Mouse (Mus musculus) ES-E14 (cell line): ENCODE measurements around the gene Sh3pxd2a. TPM values are rescaled to one million over a fixed set of nuclear protein-coding genes. Genes with fewer than 3 reads are reported as not detected.
A peak's percentile ranks its signal among the peaks of the same experiment; 100 is the strongest.

Experiments used
- DNase-seq: peaks from one replicate; pipeline ENCODE4 v3.0.0-alpha.2; 2013; ENCODE audit warnings: low read depth, low spot score
- H3K27ac ChIP-seq: 2 replicates; pipeline ENCODE4 v1.5.1; 2012; ENCODE audit warnings: low read depth, mild to moderate bottlenecking, low read length, moderate library complexity, mixed read lengths; ENCODE audit not compliant: poor library complexity, insufficient read depth, severe bottlenecking
- H3K36me3 ChIP-seq: 2 replicates; pipeline ENCODE4 v1.6.1; 2012; ENCODE audit warnings: mild to moderate bottlenecking, low read length, moderate library complexity, mixed read lengths; ENCODE audit not compliant: control insufficient read depth, poor library complexity, insufficient read depth, severe bottlenecking
- H3K4me1 ChIP-seq, 2 experiments: fragments of 150-350 bp in 1 of 2; sonication (generic) in 1 of 2; 2 replicates each; pipeline ENCODE4 v1.6.1; 2012; ENCODE audit warnings: low read length in 2 of 2, mild to moderate bottlenecking in 1 of 2, mixed read lengths in 1 of 2; ENCODE audit not compliant: control insufficient read depth in 2 of 2, insufficient read depth in 2 of 2, poor library complexity in 1 of 2
- H3K4me3 ChIP-seq, 2 experiments: fragments of 150-350 bp in 1 of 2; sonication (generic) in 1 of 2; 2 replicates each; pipeline ENCODE4 v1.5.1; 2012; ENCODE audit warnings: low read length in 2 of 2, low read depth in 1 of 2, mild to moderate bottlenecking in 1 of 2, mixed read lengths in 1 of 2; ENCODE audit not compliant: insufficient read depth in 1 of 2, poor library complexity in 1 of 2, severe bottlenecking in 1 of 2
- H3K9ac ChIP-seq: 2 replicates; pipeline ENCODE4 v1.6.1; 2012; ENCODE audit warnings: low read depth, mild to moderate bottlenecking, low read length, mixed read lengths; ENCODE audit not compliant: poor library complexity, insufficient read depth, severe bottlenecking
- H3K9me3 ChIP-seq: fragments of 150-350 bp; sonication (generic); 2 replicates; pipeline ENCODE4 v1.6.1; 2012; ENCODE audit warnings: low read depth, mild to moderate bottlenecking, low read length; ENCODE audit not compliant: control insufficient read depth, insufficient read depth
- CHD2 ChIP-seq: IDR thresholded peaks from 2 replicates; pipeline ENCODE4 v1.6.1; 2014; ENCODE audit warnings: mild to moderate bottlenecking, low read depth, low read length, inconsistent platforms
- HCFC1 ChIP-seq: IDR thresholded peaks from 2 replicates; pipeline ENCODE4 v1.6.1; 2012; ENCODE audit warnings: low read length, inconsistent platforms, borderline replicate concordance; ENCODE audit not compliant: insufficient read depth
- MAFK ChIP-seq: IDR thresholded peaks from 2 replicates; pipeline ENCODE4 v1.6.1; 2014; ENCODE audit warnings: mild to moderate bottlenecking, low read depth, low read length, inconsistent platforms; ENCODE audit not compliant: insufficient read depth
- ZC3H11A ChIP-seq: IDR thresholded peaks from 2 replicates; pipeline ENCODE4 v1.6.1; 2012; ENCODE audit warnings: low read depth, mild to moderate bottlenecking, inconsistent platforms, low read length, borderline replicate concordance
- ZNF384 ChIP-seq: IDR thresholded peaks from 2 replicates; pipeline ENCODE4 v1.6.1; 2012; ENCODE audit warnings: low read depth, low read length, inconsistent platforms
- in situ Hi-C, 2 experiments: fragments of 600-800 bp; cut with MboI; formaldehyde crosslinking; loops; one replicate each; pipeline ENCODE4 v1.15.1; 2025; ENCODE audit warnings: low sequenced_read_pairs in 2 of 2, inconsistent platforms in 1 of 2; ENCODE audit not compliant: unreplicated experiment in 2 of 2
- total RNA-seq: library from RNA; depleted of rRNA; stranded (reverse); fragments of 300-350 nt; gene quantifications from 2 replicates; pipeline ENCODE4 v1.2.3, GENCODE M21; 2012

Sh3pxd2a gene
- total RNA-seq, 1 experiment: 13.0 TPM

- no peak for DNase-seq
- Histone ChIP-seq H3K4me1 (peaks cover 0 to 11% of the 10 kb centered on the region in 2 experiments; a peak in 1 of 4 replicates), H3K9ac (no peak overlapping the region), H3K9me3 (no peaks in the 10 kb centered on the region), H3K4me3 (no peak overlapping the region), H3K27ac (no peak overlapping the region), H3K36me3 (no peaks in the 10 kb centered on the region; the same call in 1 of the 2 replicates)
- TF ChIP-seq MAFK (no peak), CHD2 (no peak), HCFC1 (no peak), ZNF384 (no peak), ZC3H11A (no peak)
- in situ Hi-C loops: no loop called here
Observed at GRCm38 (mm10) chr19:47423632-47424031, 40.6 kb downstream of the Sh3pxd2a start.

DNA sequence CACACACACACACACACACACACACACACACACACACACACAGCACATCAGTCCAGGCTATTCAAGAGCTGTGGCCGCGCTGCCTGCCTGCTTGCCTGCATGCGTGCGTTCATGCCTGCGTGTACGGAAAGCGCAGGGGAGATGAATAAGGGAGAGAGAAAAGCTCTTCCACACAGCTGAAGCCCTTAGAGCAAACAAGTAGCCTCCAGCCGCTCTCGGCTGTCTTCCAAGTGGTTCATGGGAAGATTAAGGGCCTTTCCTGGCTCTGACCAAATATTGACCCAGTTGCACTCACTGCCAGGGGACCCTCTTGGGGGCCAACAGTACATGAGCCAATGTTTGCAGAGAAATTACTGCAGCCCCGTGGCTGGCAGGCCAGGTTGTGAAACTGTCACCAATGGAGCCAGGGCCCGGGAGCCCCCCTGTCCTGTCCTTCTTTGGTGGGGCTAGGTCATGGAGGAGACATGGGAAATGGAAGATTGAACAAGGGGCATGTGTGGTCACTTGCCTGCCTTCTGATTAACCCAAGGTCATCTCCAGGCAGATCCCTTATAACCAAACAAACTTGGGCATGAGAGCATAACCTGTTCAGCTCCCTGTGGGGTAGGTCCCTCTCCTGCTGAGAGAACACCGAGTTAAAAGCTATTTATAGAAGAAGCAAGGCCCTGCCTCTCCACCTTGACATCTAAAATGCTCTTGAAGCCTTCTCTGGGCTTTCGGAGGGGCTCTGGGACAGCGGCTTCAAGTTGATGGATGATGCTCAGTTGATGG lies 42.9 kb downstream of the Sh3pxd2a start:
- in situ Hi-C loops: no loop called here
- DNase-seq: no peak
- no peak overlapping the region for H3K27ac ChIP-seq
- H3K4me1 ChIP-seq: peaks cover 2 to 4% of the 10 kb centered on the region in 2 experiments; a peak in 1 of 4 replicates
- H3K36me3 ChIP-seq: no peaks in the 10 kb centered on the region; the same call in 1 of the 2 replicates
- TF ChIP-seq HCFC1: no peak
- H3K9ac ChIP-seq: no peak overlapping the region
- no peak overlapping the region for H3K4me3 ChIP-seq
- no peaks in the 10 kb centered on the region for H3K9me3 ChIP-seq

DNA sequence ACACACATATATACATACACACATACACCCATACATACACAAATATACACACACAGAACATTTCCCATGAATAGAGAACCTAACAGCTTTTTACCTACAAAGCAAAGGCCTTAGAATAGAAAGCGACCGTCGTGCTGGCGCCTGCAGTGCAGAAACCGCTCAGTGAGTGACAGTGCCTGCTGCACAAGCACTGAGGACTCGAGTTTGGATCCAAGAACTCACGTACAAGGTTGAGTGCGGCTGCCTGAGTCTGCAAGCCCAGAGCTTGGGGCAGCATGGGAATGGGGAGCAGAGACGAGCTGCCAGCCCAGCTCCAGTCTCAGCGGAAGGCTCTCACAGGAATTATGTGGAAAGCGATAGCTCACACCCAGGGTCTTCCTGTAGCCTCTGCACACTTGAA lies 43.7 kb downstream of the Sh3pxd2a start:
- DNase-seq: no peak
- no peak overlapping the region for H3K27ac ChIP-seq
- no peak overlapping the region for H3K9ac ChIP-seq
- no peaks in the 10 kb centered on the region for H3K9me3 ChIP-seq
- in situ Hi-C loops: no loop called here
- peaks cover 5 to 9% of the 10 kb centered on the region in 2 experiments; a peak in 1 of 4 replicates for H3K4me1 ChIP-seq
- no peak for TF ChIP-seq HCFC1
- TF ChIP-seq ZC3H11A: no peak
- TF ChIP-seq MAFK: no peak
- TF ChIP-seq CHD2: no peak
- TF ChIP-seq ZNF384: no peak
- H3K36me3 ChIP-seq: no peaks in the 10 kb centered on the region; the same call in 1 of the 2 replicates
- no peak overlapping the region for H3K4me3 ChIP-seq

DNA sequence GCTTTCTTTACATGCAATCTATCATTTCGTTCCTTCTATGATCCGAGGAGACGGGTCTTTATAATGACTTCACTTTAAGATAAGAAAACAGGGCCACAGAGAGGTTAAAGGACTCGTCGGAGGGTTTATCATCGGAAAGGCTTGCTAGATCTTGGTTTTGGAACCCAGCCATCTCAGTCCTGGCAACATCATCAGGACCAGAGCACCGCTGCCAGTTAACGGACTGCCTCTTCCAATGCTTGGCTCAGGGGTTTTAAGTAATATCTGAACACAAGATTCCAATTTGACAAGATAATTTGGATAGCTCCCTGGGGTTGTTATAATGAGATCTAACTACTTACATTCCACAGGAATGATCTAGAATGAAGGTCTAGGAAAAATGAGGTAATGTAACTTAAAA lies 45.0 kb downstream of the Sh3pxd2a start:
- H3K27ac ChIP-seq: no peak overlapping the region
- H3K36me3 ChIP-seq: no peaks in the 10 kb centered on the region
- TF ChIP-seq HCFC1: no peak
- no peak for TF ChIP-seq ZNF384
- no peak for TF ChIP-seq CHD2
- TF ChIP-seq ZC3H11A: no peak
- TF ChIP-seq MAFK: no peak
- in situ Hi-C loops: no loop called here
- no peak for DNase-seq
- no peak overlapping the region for H3K9ac ChIP-seq
- no peaks in the 10 kb centered on the region for H3K9me3 ChIP-seq
- no peak overlapping the region for H3K4me3 ChIP-seq
- peaks cover 7 to 19% of the 10 kb centered on the region in 2 experiments; a peak in 2 of 4 replicates for H3K4me1 ChIP-seq

GRCm38 (mm10) chr19:47416161-47416560 lies 48.0 kb downstream of the Sh3pxd2a start:
- Histone ChIP-seq H3K27ac (no peak overlapping the region), H3K36me3 (peaks cover 2% of the 10 kb centered on the region; the same call in 1 of the 2 replicates), H3K9me3 (no peaks in the 10 kb centered on the region), H3K9ac (0 out of 2 replicates have a peak overlapping the region, but pooled peaks have one; percentile 10), H3K4me3 (no peak overlapping the region), H3K4me1 (peaks cover 9 to 28% of the 10 kb centered on the region in 2 experiments; a peak in 3 of 4 replicates)
- in situ Hi-C loops: no loop called here
- no peak for DNase-seq
- TF ChIP-seq HCFC1 (no peak), MAFK (no peak), ZNF384 (no peak), CHD2 (no peak), ZC3H11A (no peak)
